Comparison of ENCODE assay signal across 19 mouse cellular contexts in the genomic region with DNA sequence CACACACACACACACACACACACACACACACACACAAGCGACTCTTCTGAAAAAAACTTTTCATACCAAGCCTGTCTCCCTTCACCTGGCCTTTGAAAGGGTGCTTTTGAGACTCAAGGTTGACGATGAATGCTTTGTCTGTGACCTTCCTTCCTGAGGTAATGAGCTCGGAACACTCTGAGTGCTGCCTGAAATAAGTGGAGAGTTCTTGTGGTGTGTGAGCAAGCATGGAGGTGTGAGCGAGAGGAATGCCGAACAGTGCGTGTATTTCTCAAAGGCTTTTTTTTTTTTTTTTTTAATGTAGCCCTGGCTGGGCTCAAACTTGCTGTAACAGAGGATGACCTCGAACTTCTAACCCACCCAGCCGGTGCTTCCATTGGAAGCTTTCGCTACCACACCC.
"Had no signal": no experiment of that assay in that cellular context is flagged by ENCODE, and none has a peak within 500 bp of the region (broad histone marks: within the 10 kb centered on the region; RNA-seq: fewer than 3 reads in every experiment).

No protein-coding gene starts in this region.

- ATAC-seq: liver, postnatal 0 days; midbrain, embryonic 16.5 days had no signal

- H3K27me3 ChIP-seq: liver, embryonic 13.5 days; liver, embryonic 15.5 days; lung, embryonic 15.5 days; midbrain, embryonic 12.5 days; neural tube, embryonic 13.5 days; neural tube, embryonic 15.5 days had no signal

- H3K9ac ChIP-seq: liver, embryonic 13.5 days; liver, embryonic 15.5 days; liver, postnatal 0 days; lung, embryonic 15.5 days; midbrain, embryonic 12.5 days; neural tube, embryonic 13.5 days; neural tube, embryonic 15.5 days had no signal

- H3K4me2 ChIP-seq: liver, embryonic 11.5 days; liver, embryonic 13.5 days; liver, embryonic 15.5 days; lung, embryonic 15.5 days; midbrain, embryonic 12.5 days; neural tube, embryonic 13.5 days; neural tube, embryonic 15.5 days had no signal

- H3K9me3 ChIP-seq: liver, embryonic 13.5 days; liver, embryonic 15.5 days; lung, embryonic 15.5 days; midbrain, embryonic 10.5 days; midbrain, embryonic 12.5 days; neural tube, embryonic 13.5 days; neural tube, embryonic 15.5 days had no signal

- H3K36me3 ChIP-seq: liver, embryonic 13.5 days; liver, embryonic 15.5 days; lung, embryonic 15.5 days; midbrain, embryonic 10.5 days; midbrain, embryonic 12.5 days; neural tube, embryonic 13.5 days; neural tube, embryonic 15.5 days had no signal

- H3K4me1 ChIP-seq: liver, embryonic 13.5 days; liver, embryonic 15.5 days; lung, embryonic 15.5 days; midbrain, embryonic 12.5 days had no signal

- H3K4me3 ChIP-seq: liver, embryonic 13.5 days; liver, embryonic 15.5 days; lung, embryonic 15.5 days; midbrain, embryonic 10.5 days; midbrain, embryonic 12.5 days; myocyte; neural tube, embryonic 13.5 days; neural tube, embryonic 15.5 days had no signal

- DNase-seq: liver, embryonic 13.5 days; liver, postnatal 0 days; midbrain, embryonic 14.5 days; right cerebral cortex, adult 18-20 months; right cerebral cortex, postnatal 25 days; right cerebral cortex, postnatal 4 days; spleen, adult 18-20 months; thymus, adult 18-20 months; thymus, postnatal 14 days; thymus, postnatal 36 days had no signal

- H3K27ac ChIP-seq: liver, embryonic 13.5 days; liver, embryonic 15.5 days; lung, embryonic 15.5 days; midbrain, embryonic 10.5 days; midbrain, embryonic 12.5 days; neural tube, embryonic 13.5 days; neural tube, embryonic 15.5 days had no signal
